Mouse (Mus musculus) spleen, adult 2 months (tissue): ENCODE measurements around the gene Acad8. TPM values are rescaled to one million over a fixed set of nuclear protein-coding genes. Genes with fewer than 3 reads are reported as not detected.

ENCODE experiments used
- DNase-seq, 2 experiments: peaks; one replicate each; pipeline versions ENCODE4 v3.0.0 to v3.0.0-alpha.2; 2012 to 2021; ENCODE audit warnings: low spot score in 2 of 2, low read depth in 1 of 2
- H3K27ac ChIP-seq: fragments of 200-500 bp; 2 replicates; pipeline ENCODE4 v1.5.1; 2012; ENCODE audit warnings: low read length, inconsistent platforms; ENCODE audit not compliant: insufficient read depth
- H3K27me3 ChIP-seq: fragments of 200-500 bp; 2 replicates; pipeline ENCODE4 v1.6.1; 2012; ENCODE audit warnings: mild to moderate bottlenecking, moderate library complexity, low read length, inconsistent platforms; ENCODE audit not compliant: control insufficient read depth, insufficient read depth
- H3K36me3 ChIP-seq: fragments of 200-500 bp; 2 replicates; pipeline ENCODE4 v1.6.1; 2012; ENCODE audit warnings: mild to moderate bottlenecking, low read length, inconsistent platforms; ENCODE audit not compliant: control insufficient read depth, insufficient read depth
- H3K4me1 ChIP-seq: fragments of 200-500 bp; 2 replicates; pipeline ENCODE4 v1.6.1; 2011; ENCODE audit warnings: inconsistent platforms; ENCODE audit not compliant: control insufficient read depth, insufficient read depth, insufficient read length
- H3K4me3 ChIP-seq: fragments of 200-500 bp; 2 replicates; pipeline ENCODE4 v1.5.1; 2011; ENCODE audit warnings: mild to moderate bottlenecking, inconsistent platforms; ENCODE audit not compliant: insufficient read depth, insufficient read length; ENCODE audit errors: extremely low read depth
- CTCF ChIP-seq: fragments of 200-500 bp; IDR thresholded peaks from 2 replicates; pipeline ENCODE4 v1.5.1; 2011; ENCODE audit warnings: mild to moderate bottlenecking, inconsistent platforms; ENCODE audit not compliant: insufficient read depth, insufficient read length, insufficient replicate concordance; ENCODE audit errors: extremely low read depth
- POLR2A ChIP-seq: fragments of 200-500 bp; IDR thresholded peaks from 2 replicates; pipeline ENCODE4 v1.6.1; 2011; ENCODE audit warnings: low read depth, low read length, inconsistent platforms
- WGBS: fragments of 180-500 bp; shearing (Covaris S2); methylation state at CpG from one replicate; pipeline ENCODE4 v1.1.7; 2018; 5-methylcytosine and 5-hydroxymethylcytosine counted together
- polyA plus RNA-seq: library from polyadenylated mRNA; depleted of rRNA; stranded (reverse); fragments of >200 nt; gene quantifications from 2 replicates; pipeline ENCODE4 v1.2.3, GENCODE M21; 2012; rRNA removed

Acad8 gene
- polyA plus RNA-seq, 1 experiment = 6.6 TPM

DNA sequence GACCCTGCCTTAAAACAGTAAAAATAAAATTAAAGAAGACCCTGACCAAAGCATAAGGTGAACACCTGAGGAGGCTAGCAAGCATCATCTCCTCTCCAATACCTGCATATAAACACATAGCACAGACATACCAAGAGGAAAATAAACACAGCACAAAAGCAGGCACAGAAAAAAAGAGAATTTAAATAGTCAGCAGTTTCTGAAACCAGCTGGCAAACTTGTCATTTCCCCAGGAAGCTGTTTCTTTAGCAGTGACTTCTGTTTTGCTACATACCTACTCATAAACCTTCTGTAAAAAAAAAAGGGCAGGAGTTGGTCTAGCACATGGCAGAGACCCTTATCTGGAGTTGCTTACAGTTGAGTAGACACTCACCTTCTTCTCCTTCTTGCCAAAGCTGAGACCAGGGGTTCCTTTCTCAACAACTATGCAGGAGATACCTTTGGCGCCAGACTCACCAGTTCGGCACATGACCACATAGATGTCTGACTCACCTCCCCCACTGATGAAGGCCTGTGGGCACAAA, 14.2 kb downstream of the Acad8 start:
- no peak for DNase-seq
- H3K27ac ChIP-seq = no peak overlapping the region
- 86% methylated on average over 2 of the region's 2 CpGs for WGBS
- peaks cover 3% of the 10 kb centered on the region for H3K36me3 ChIP-seq
- H3K4me3 ChIP-seq = no peak overlapping the region
- H3K27me3 ChIP-seq = no peaks in the 10 kb centered on the region
- TF ChIP-seq POLR2A (no peak), CTCF (no peak)
- no peaks in the 10 kb centered on the region for H3K4me1 ChIP-seq

DNA sequence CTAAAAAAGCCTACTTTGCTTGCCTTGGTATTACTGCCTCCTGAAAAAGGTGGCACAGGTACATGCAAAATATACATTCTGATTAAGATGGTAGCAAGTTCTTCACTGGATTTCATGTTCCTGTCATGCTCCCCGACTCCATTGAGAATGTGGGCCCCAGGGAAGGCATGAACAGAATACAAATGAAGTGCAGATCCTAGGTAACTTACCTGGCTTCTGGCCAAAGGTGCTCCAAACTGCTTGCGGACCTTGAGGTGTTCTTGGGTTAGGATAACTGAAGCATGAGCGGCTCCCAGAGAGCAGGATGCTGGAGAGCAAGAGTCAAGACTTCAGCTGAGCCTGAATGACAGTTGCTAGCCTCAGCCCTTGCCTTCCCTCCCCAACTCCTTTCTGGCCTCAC, 20.6 kb downstream of the Acad8 start:
- no peaks in the 10 kb centered on the region for H3K27me3 ChIP-seq
- H3K36me3 ChIP-seq = peaks cover 11% of the 10 kb centered on the region
- no peaks in the 10 kb centered on the region for H3K4me1 ChIP-seq
- H3K4me3 ChIP-seq = no peak overlapping the region
- DNase-seq = no peak
- TF ChIP-seq POLR2A (no peak), CTCF (no peak)
- no peak overlapping the region for H3K27ac ChIP-seq
- 97% methylated on average over 3 of the region's 3 CpGs for WGBS

DNA sequence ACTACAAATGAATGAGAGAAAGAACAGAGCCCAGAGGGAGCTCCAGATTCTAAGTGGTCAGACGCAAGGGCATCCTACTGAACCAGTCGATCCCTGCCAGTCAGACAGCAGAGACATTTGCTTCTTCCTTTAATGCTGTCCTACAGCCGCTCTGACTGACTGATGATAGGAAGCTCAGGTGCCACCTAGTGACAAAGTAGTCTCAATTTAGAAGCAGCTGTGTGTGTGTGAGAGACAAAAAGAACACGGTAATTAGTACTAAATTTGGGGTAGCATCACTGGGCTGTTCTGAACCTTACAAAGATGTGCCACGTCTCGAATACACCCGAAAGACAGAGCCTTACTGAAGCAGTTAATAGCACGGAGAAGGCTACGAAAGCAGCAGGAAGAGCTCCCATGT, 21.6 kb downstream of the Acad8 start:
- H3K36me3 ChIP-seq = peaks cover 11% of the 10 kb centered on the region
- TF ChIP-seq CTCF (no peak), POLR2A (no peak)
- H3K4me1 ChIP-seq = no peaks in the 10 kb centered on the region
- 92% methylated on average over 9 of the region's 9 CpGs for WGBS
- H3K4me3 ChIP-seq = no peak overlapping the region
- H3K27me3 ChIP-seq = no peaks in the 10 kb centered on the region
- H3K27ac ChIP-seq = no peak overlapping the region
- no peak for DNase-seq

DNA sequence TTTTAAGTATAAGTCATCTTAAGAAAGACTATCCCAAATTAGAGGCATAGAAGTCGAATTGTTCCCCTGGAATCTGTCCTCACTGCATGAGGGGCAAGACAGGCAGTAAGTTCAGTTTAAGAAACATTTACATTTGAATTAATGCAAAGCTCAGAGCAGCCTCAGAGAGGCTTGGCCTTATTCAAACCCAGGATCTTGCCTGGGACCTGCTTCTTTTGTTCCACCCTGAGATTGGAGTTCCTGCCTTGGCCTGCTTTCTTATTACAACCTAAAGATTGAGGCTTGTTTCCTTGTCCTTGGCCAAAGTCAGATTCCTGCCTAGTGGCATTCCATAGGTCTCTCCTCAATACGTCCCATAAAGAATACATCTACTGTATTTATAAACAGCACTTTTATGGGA, 51.6 kb downstream of the Acad8 start:
- Histone ChIP-seq H3K4me1 (no peaks in the 10 kb centered on the region), H3K27ac (no peak overlapping the region), H3K4me3 (no peak overlapping the region), H3K36me3 (no peaks in the 10 kb centered on the region), H3K27me3 (no peaks in the 10 kb centered on the region)
- DNase-seq = no peak
- 77% methylated on average over 2 of the region's 2 CpGs for WGBS
- TF ChIP-seq POLR2A (no peak), CTCF (no peak)

DNA sequence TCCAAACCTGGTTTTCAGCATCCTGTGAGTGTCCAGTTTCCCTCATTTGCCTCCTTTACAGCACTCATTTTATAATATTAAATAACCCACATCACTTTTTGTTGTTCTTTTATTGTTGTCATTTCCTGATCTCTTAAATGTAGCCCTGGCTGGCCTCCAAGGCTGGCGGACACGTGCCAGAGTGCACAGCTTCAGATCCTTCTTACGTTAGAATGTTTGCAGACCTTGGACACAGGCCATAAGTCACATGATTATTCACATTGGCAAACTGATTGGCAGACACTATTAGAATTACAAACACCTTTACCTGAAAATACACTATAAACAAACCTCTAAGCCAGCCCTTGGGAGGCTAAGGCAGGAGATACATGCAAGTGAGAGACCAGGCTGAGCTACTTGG, 75.2 kb downstream of the Acad8 start:
- Histone ChIP-seq H3K4me3 (no peak overlapping the region), H3K27me3 (no peaks in the 10 kb centered on the region), H3K4me1 (no peaks in the 10 kb centered on the region), H3K36me3 (no peaks in the 10 kb centered on the region), H3K27ac (no peak overlapping the region)
- no peak for DNase-seq
- 72% methylated on average over 3 of the region's 3 CpGs for WGBS
- TF ChIP-seq POLR2A = no peak
- TF ChIP-seq CTCF = no peak

Other genes starting within 250 kb of the Acad8 start
- gene Glb1l2, start 193.1 kb downstream of the Acad8 start, polyA plus RNA-seq = 0.22 and 0.30 TPM in 2 replicates
- not detected in 2 replicates for gene Glb1l3, start 138.7 kb downstream of the Acad8 start, polyA plus RNA-seq
- gene Gm1110, start 76.5 kb downstream of the Acad8 start, polyA plus RNA-seq = not detected in 2 replicates
- gene Thyn1, start 144 bp upstream of the Acad8 start, polyA plus RNA-seq = 3.0 and 3.5 TPM in 2 replicates
- gene Vps26b, start 30.5 kb upstream of the Acad8 start, polyA plus RNA-seq = 16.2 and 23.0 TPM in 2 replicates
- gene Ncapd3, start 30.6 kb upstream of the Acad8 start, polyA plus RNA-seq = 17.2 and 19.8 TPM in 2 replicates
- 5.9 and 6.4 TPM in 2 replicates for gene Jam3, start 155.9 kb upstream of the Acad8 start, polyA plus RNA-seq